11 mouse cellular contexts compared by ENCODE assay signal in genomic region chr16:87548348-87548747, GRCm38 (mm10). TPM values are rescaled to one million over a fixed set of nuclear protein-coding genes. Genes with fewer than 3 reads are reported as not detected.
DNase-seq lines count a peak whose midpoint lies in the region; ATAC-seq and TF ChIP-seq lines count a peak whose summit lies in the region.
"Had no signal": no experiment of that assay in that cellular context is flagged by ENCODE, and none has a peak within 500 bp of the region (broad histone marks: within the 10 kb centered on the region; RNA-seq: fewer than 3 reads in every experiment).

No protein-coding gene starts in this region.

- H3K9ac ChIP-seq in liver, adult 2 months (ENCODE audit: low read depth, low read length): no peak overlapping the region
- no peak overlapping the region for H3K9ac ChIP-seq in liver, embryonic 12.5 days

- H3K36me3 ChIP-seq in liver, adult 2 months (ENCODE audit: control insufficient read depth, insufficient read depth, low read length): no peaks in the 10 kb centered on the region
- no peaks in the 10 kb centered on the region for H3K36me3 ChIP-seq in liver, embryonic 12.5 days
- no peaks in the 10 kb centered on the region for H3K36me3 ChIP-seq in small intestine, adult 2 months (ENCODE audit: control insufficient read depth, insufficient read depth, low read length)

- H3K79me2 ChIP-seq in liver, adult 2 months (ENCODE audit: control insufficient read depth, insufficient read depth, low read length): no peaks in the 10 kb centered on the region

- H3K27ac ChIP-seq in liver, adult 2 months (replicated peaks; ENCODE audit: insufficient read depth, low read depth, low read length): no peak overlapping the region
- H3K27ac ChIP-seq in liver, embryonic 12.5 days: no peak overlapping the region
- no peak overlapping the region for H3K27ac ChIP-seq in small intestine, adult 2 months (ENCODE audit: insufficient read depth, low read depth, low read length)
- H3K27ac ChIP-seq: macrophage had no signal

- peak; percentile 58 for TF ChIP-seq CTCF in liver, adult 2 months (IDR thresholded peaks at IDR 0.05; ENCODE audit: low read depth, low read length)
- peak; percentile 19; the same call in 1 of the 2 replicates for TF ChIP-seq CTCF in brain, embryonic 14.5 days (IDR thresholded peaks at IDR 0.05; ENCODE audit: borderline replicate concordance, extremely low read depth, insufficient read depth, insufficient read length)
- peak; percentile 20; the same call in 1 of the 2 replicates for TF ChIP-seq CTCF in small intestine, adult 2 months (IDR thresholded peaks at IDR 0.05; ENCODE audit: extremely low read depth, insufficient read length, insufficient replicate concordance, low read depth, low read length)

- no peak for TF ChIP-seq POLR2A in liver, adult 2 months (IDR thresholded peaks at IDR 0.05; ENCODE audit: extremely low read depth, insufficient read depth, low read length)
- no peak for TF ChIP-seq POLR2A in brain, embryonic 14.5 days (IDR thresholded peaks at IDR 0.05; ENCODE audit: borderline replicate concordance, extremely low read depth, insufficient read depth, insufficient read length, poor library complexity, severe bottlenecking)
- no peak for TF ChIP-seq POLR2A in small intestine, adult 2 months (IDR thresholded peaks at IDR 0.05; ENCODE audit: low read depth, low read length)

- H3K4me3 ChIP-seq in liver, adult 2 months (ENCODE audit: insufficient read depth, low read depth, low read length): no peak overlapping the region
- H3K4me3 ChIP-seq in liver, embryonic 12.5 days: no peak overlapping the region
- no peak overlapping the region for H3K4me3 ChIP-seq in small intestine, adult 2 months (ENCODE audit: low read depth, low read length)

- H3K4me2 ChIP-seq in liver, embryonic 12.5 days: no peak overlapping the region

- H3K4me1 ChIP-seq in liver, adult 2 months (ENCODE audit: control insufficient read depth, insufficient read depth, low read length): no peaks in the 10 kb centered on the region
- no peaks in the 10 kb centered on the region for H3K4me1 ChIP-seq in liver, embryonic 12.5 days
- H3K4me1 ChIP-seq in small intestine, adult 2 months (ENCODE audit: control insufficient read depth, insufficient read depth, insufficient read length, low read length): no peaks in the 10 kb centered on the region

- no peaks in the 10 kb centered on the region for H3K9me3 ChIP-seq in liver, embryonic 12.5 days (replicated peaks)

- DNase-seq in adrenal gland, adult 2 months: peak; percentile 27
- no peak for DNase-seq in adrenal gland, postnatal 25 days
- DNase-seq in liver, adult 2 months (ENCODE audit: extremely low read depth, low read depth, low spot score): peak; percentile 39
- DNase-seq in brain, embryonic 14.5 days (ENCODE audit: low read depth): no peak
- no peak for DNase-seq in cerebellum, adult 8-10 months
- DNase-seq in testis, postnatal 10 days (ENCODE audit: low spot score): no peak
- DNase-seq: gastrocnemius, postnatal 25 days had no signal

- ATAC-seq in liver, embryonic 12.5 days: no peak

- WGBS in liver, adult 2 months: 28% methylated on average over 2 of the region's 2 CpGs
- 31% methylated on average over 2 of the region's 2 CpGs for WGBS in liver, embryonic 12.5 days (ENCODE audit: insufficient replicate concordance)
- WGBS in small intestine, adult 2 months: 37% methylated on average over 2 of the region's 2 CpGs

- H3K27me3 ChIP-seq in liver, adult 2 months (ENCODE audit: control insufficient read depth, insufficient read depth, low read length): no peaks in the 10 kb centered on the region
- no peaks in the 10 kb centered on the region for H3K27me3 ChIP-seq in liver, embryonic 12.5 days (replicated peaks)
- H3K27me3 ChIP-seq in small intestine, adult 2 months (ENCODE audit: control insufficient read depth, insufficient read depth, low read length): no peaks in the 10 kb centered on the region; the same call in 1 of the 2 replicates

RNA-seq across cellular contexts. Expression of gene Map3k7cl, which starts 4.8 kb away (rescaled TPM):
- 1 to 10 TPM in 1 of 2 experiments, under 1 TPM in 1; 0.72 to 1.4 TPM for total RNA-seq in adrenal gland, adult 2 months (2021)
- 0.69 and 0.89 TPM in 2 replicates for polyA plus RNA-seq in adrenal gland, adult 2 months (2012; rRNA removed)
- total RNA-seq in adrenal gland, postnatal 25 days (2021): 0.57 and 0.82 TPM in 2 replicates
- total RNA-seq in liver, adult 2 months (2014; rRNA removed): 0.07 TPM in 1 of 2 replicates, not detected in the other
- polyA plus RNA-seq in liver, adult 2 months (2012; rRNA removed): not detected in 2 replicates
- not detected in 2 replicates for polyA plus RNA-seq in liver, embryonic 12.5 days (2016; fragmentation: Nextera tagmentation; extraction: Ambion mirVana)
- 0.38 and 0.49 TPM in 2 replicates for polyA plus RNA-seq in brain, embryonic 14.5 days (2012; rRNA removed)
- 0.19 and 0.39 TPM in 2 replicates for polyA plus RNA-seq in small intestine, adult 2 months (2012; rRNA removed)
- polyA plus RNA-seq: macrophage; neural tube, embryonic 14.5 days had no signal

RNA-seq across cellular contexts. Expression of gene Cct8, which starts 52.7 kb away (rescaled TPM):
- total RNA-seq in adrenal gland, adult 2 months (2021): 100 to 1,000 TPM; 187 to 210 TPM
- polyA plus RNA-seq in adrenal gland, adult 2 months (2012; rRNA removed): 12.1 and 14.8 TPM in 2 replicates
- total RNA-seq in adrenal gland, postnatal 25 days (2021): 203 and 229 TPM in 2 replicates
- total RNA-seq in liver, adult 2 months (2014; rRNA removed): 106 and 121 TPM in 2 replicates
- 22.5 and 24.9 TPM in 2 replicates for polyA plus RNA-seq in liver, adult 2 months (2012; rRNA removed)
- polyA plus RNA-seq in liver, embryonic 12.5 days (2016; fragmentation: Nextera tagmentation; extraction: Ambion mirVana): 395 and 399 TPM in 2 replicates
- polyA plus RNA-seq in brain, embryonic 14.5 days (2012; rRNA removed): 180 and 193 TPM in 2 replicates
- polyA plus RNA-seq in small intestine, adult 2 months (2012; rRNA removed): 2.4 and 4.6 TPM in 2 replicates

Comparison
In these comparisons a context has a peak if more than half of its experiments do, and no peak if none do; other contexts are left out.
1. DNase-seq: peak in adrenal gland, adult 2 months (single experiment) and liver, adult 2 months (single experiment); none in adrenal gland, postnatal 25 days (single experiment), brain, embryonic 14.5 days (single experiment), cerebellum, adult 8-10 months (single experiment) and testis, postnatal 10 days (single experiment).
2. Peak in every context shown above with its lines, with median percentiles within 50 percentile points of each other: CTCF ChIP-seq.